Mouse (Mus musculus) heart, postnatal 25 days (tissue): ENCODE results near the gene Camk1d. TPM values are rescaled to one million over a fixed set of nuclear protein-coding genes. Genes with fewer than 3 reads are reported as not detected.

Source experiments
- total RNA-seq, 2 experiments: library from RNA; stranded (reverse); gene quantifications; 2 replicates each; pipeline ENCODE4 v1.2.3; 2021

Camk1d gene
- total RNA-seq, 2 experiments from 2014 or later = 4.6 to 5.3 TPM

Other genes with a start within 250 kb of the Camk1d start
- 10 to 100 TPM; 13.7 to 15.7 TPM for gene Nudt5, start 130.5 kb upstream of the Camk1d start, total RNA-seq
- 10 to 100 TPM; 71.7 to 74.0 TPM for gene Cdc123, start 130.6 kb upstream of the Camk1d start, total RNA-seq
- not detected for gene Gm13199, start 148.4 kb upstream of the Camk1d start, total RNA-seq
- 10 to 100 TPM; 13.9 to 14.1 TPM for gene Sec61a2, start 180.9 kb upstream of the Camk1d start, total RNA-seq
- 1 to 10 TPM; 5.1 to 5.5 TPM for gene Dhtkd1, start 228.3 kb upstream of the Camk1d start, total RNA-seq
- 10 to 100 TPM; 12.9 to 14.3 TPM for gene Upf2, start 237.0 kb upstream of the Camk1d start, total RNA-seq